Mouse (Mus musculus) central nervous system, embryonic 18 days (tissue): ENCODE results near the gene Tas2r117. TPM values are rescaled to one million over a fixed set of nuclear protein-coding genes. Genes with fewer than 3 reads are reported as not detected.

Experiments
- polyA plus RNA-seq: library from polyadenylated mRNA; depleted of rRNA; stranded (reverse); fragments of >200 nt; gene quantifications from 2 replicates; pipeline ENCODE4 v1.2.3, GENCODE M21; 2012; rRNA removed

Gene Tas2r117
- not detected in 2 replicates for polyA plus RNA-seq

DNA sequence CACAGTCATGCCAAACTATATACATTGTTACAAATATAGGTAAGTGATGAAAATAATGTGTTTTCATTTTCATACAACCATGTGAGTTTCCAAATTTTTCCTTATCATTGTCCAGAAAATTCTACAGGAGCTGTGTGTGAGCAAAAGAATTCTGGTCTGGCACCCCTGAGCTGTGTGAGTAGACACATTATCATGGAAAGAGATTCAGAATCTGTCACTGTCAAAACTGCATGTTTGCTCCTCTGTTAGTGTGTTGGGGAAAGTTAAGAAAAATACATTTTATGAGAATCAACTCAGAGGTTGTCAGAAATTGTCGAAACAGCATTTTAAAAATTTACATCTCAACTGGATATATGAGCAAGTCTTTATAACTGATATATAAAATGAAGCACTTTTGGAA, at the start of gene Tas2r117:
Gene Tas2r117 (plus strand): TSS at position 301 of the 400 bp plus-strand sequence.

GRCm38 (mm10) chr6:132754430-132754829, 48.2 kb upstream of the Tas2r117 start, which contains the start of gene Tas2r124:
TSS of gene Tas2r124 (plus strand) at chr6:132754730.

DNA sequence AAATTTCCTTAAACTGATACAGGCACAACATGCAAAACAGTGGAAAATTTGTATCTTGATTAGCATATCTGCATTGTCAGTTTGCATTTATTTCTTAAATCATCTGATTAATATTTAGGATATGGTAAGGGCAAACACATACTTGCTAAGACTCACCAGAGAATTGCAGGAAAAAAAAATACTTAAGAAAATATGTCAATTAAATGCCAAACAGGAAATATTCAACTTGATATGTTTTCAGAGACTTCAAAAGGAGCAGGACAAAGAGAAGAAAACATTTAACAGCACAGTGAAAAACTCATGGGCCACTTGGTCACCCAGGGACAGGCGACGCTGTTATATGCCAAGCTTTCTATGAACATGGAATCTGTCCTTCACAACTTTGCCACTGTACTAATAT, 40.8 kb upstream of the Tas2r117 start, which contains the start of gene Tas2r102:
Gene Tas2r102 (plus strand): TSS at position 301 of the 400 bp plus-strand sequence.

GRCm38 (mm10) chr6:132778062-132778461, 24.6 kb upstream of the Tas2r117 start, which contains the start of gene Tas2r136:
TSS of gene Tas2r136 (minus strand) at chr6:132778162.

DNA sequence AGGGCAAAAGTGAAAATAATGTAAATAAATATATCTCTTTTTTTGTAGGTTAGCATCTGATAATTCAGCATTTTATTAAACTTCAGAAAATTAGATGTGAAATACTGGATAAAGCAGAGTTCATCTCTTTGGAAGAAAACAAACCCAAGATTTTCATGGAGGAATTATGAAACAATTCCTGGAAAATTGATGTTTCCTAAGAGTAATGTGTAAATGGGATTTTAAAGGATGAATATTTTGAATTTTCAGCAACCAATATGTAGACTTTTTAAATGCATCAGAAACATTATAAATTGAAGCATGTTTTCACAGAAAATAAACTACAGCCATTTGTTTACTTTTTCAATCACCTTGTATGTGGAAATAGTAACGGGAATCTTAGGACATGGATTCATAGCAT, 44.2 kb downstream of the Tas2r117 start, which contains the start of gene Tas2r123:
Gene Tas2r123 (plus strand): TSS at position 301 of the 400 bp plus-strand sequence.

Other genes starting within 250 kb of the Tas2r117 start
- gene Prh1, start 233.0 kb upstream of the Tas2r117 start, polyA plus RNA-seq: not detected in 2 replicates
- not detected in 2 replicates for gene Prp2, start 206.9 kb upstream of the Tas2r117 start, polyA plus RNA-seq
- not detected in 2 replicates for gene A630073D07Rik, start 151.3 kb upstream of the Tas2r117 start, polyA plus RNA-seq
- gene Tas2r120, start 145.9 kb upstream of the Tas2r117 start, polyA plus RNA-seq: not detected in 2 replicates
- gene Tas2r121, start 101.8 kb upstream of the Tas2r117 start, polyA plus RNA-seq: not detected in 2 replicates
- gene Tas2r122, start 90.9 kb upstream of the Tas2r117 start, polyA plus RNA-seq: not detected in 2 replicates
- not detected in 2 replicates for gene Tas2r115, start 64.8 kb upstream of the Tas2r117 start, polyA plus RNA-seq
- gene Tas2r124, start 48.1 kb upstream of the Tas2r117 start, polyA plus RNA-seq: not detected in 2 replicates
- gene Tas2r102, start 40.7 kb upstream of the Tas2r117 start, polyA plus RNA-seq: not detected in 2 replicates
- gene Tas2r136, start 24.7 kb upstream of the Tas2r117 start, polyA plus RNA-seq: not detected in 2 replicates
- not detected in 2 replicates for gene Tas2r123, start 44.3 kb downstream of the Tas2r117 start, polyA plus RNA-seq
- gene Tas2r116, start 52.6 kb downstream of the Tas2r117 start, polyA plus RNA-seq: not detected in 2 replicates
- gene Tas2r110, start 65.2 kb downstream of the Tas2r117 start, polyA plus RNA-seq: not detected in 2 replicates
- gene Tas2r113, start 90.2 kb downstream of the Tas2r117 start, polyA plus RNA-seq: not detected in 2 replicates
- gene Tas2r125, start 106.8 kb downstream of the Tas2r117 start, polyA plus RNA-seq: not detected in 2 replicates
- not detected in 2 replicates for gene Tas2r129, start 148.3 kb downstream of the Tas2r117 start, polyA plus RNA-seq
- gene Tas2r131, start 155.1 kb downstream of the Tas2r117 start, polyA plus RNA-seq: not detected in 2 replicates
- gene Tas2r109, start 178.1 kb downstream of the Tas2r117 start, polyA plus RNA-seq: not detected in 2 replicates
- gene Tas2r103, start 234.3 kb downstream of the Tas2r117 start, polyA plus RNA-seq: not detected in 2 replicates